Mouse (Mus musculus) heart, adult 2 months (tissue): Measurements from ENCODE around the gene Banf1.

Experiments
- CTCF ChIP-seq: fragments of 200-600 bp; IDR thresholded peaks from 2 replicates; pipeline ENCODE4 v1.8.1; 2022; ENCODE audit warnings: antibody characterized with exemption, mild to moderate bottlenecking, moderate library complexity
- EP300 ChIP-seq: fragments of 200-500 bp; IDR thresholded peaks from 2 replicates; pipeline ENCODE4 v1.6.1; 2011; ENCODE audit warnings: low read depth, low read length, control low read depth; ENCODE audit not compliant: insufficient read depth
- POLR2A ChIP-seq: fragments of 200-500 bp; IDR thresholded peaks from 2 replicates; pipeline ENCODE4 v1.6.1; 2011; ENCODE audit warnings: mild to moderate bottlenecking, low read depth, low read length, control low read depth; ENCODE audit not compliant: insufficient read depth

DNA sequence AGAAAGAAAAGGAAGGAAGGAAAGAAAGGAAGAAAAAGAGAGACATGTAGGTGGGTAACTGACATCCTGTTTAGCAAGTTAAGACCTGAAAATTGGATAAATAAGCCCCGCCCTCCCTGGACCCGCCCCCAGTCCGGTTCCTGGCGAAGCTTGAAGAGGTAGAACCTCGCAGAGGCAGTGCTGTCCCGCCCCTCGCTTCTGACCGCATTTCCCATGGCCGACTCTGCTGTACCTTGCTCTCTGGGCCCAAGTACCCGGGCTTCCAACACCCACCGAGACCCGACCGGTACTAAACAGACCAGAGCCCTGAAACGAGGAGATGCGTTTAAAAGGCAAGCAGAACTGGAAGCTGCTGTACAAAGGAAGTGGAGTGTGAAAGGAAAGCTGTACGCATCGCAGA, 43.2 kb downstream of the Banf1 start:
- TF ChIP-seq CTCF = no peak
- TF ChIP-seq POLR2A = no peak
- no peak for TF ChIP-seq EP300
